In the genomic region with DNA sequence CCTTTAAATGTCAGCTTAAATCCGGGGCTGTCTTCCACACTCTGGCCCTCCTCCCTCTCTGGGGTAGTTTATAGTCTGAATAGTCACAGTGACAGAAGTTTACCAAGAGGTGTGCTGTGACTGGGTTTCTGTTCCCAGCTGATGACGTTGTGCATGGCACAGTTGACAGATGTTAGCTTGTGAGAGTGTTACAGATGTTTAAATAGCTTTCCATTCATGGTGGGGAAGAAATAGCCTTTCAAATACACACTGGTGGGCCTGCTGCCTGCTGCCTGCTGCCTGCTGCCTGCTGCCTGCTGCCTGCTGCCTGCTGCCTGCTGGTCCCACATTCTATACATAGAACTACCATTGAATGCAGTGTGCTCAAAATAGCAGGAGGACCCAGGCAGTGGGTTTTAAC, we compare ENCODE assay signal across 15 mouse cellular contexts.
DNase-seq lines count a peak whose midpoint lies in the region; ATAC-seq lines count a peak whose summit lies in the region.
"Had no signal": no experiment of that assay in that cellular context is flagged by ENCODE, and none has a peak within 500 bp of the region (broad histone marks: within the 10 kb centered on the region; RNA-seq: fewer than 3 reads in every experiment).

No protein-coding gene starts in this region.

- H3K4me2 ChIP-seq in limb, embryonic 11.5 days (ENCODE audit: low read depth, severe bottlenecking): no peak overlapping the region
- no peak overlapping the region for H3K4me2 ChIP-seq in midbrain, embryonic 15.5 days

- peak; percentile 50 for DNase-seq in heart, adult 11 months
- no peak for DNase-seq in heart, adult 18-20 months
- DNase-seq in limb, embryonic 11.5 days (ENCODE audit: low spot score): peak; percentile 38
- no peak for DNase-seq in limb, embryonic 10.5 days (ENCODE audit: low spot score)
- peak; percentile 3 for DNase-seq in embryo, embryonic 11.5 days (ENCODE audit: low read depth, low spot score)
- no peak for DNase-seq in ovary, postnatal 14 days (ENCODE audit: low spot score)
- DNase-seq: adrenal gland, postnatal 25 days; gastrocnemius, postnatal 10 days; kidney, adult 8-10 months; thymus, postnatal 4 days had no signal

- no peak overlapping the region for H3K4me3 ChIP-seq in limb, embryonic 11.5 days (ENCODE audit: low read depth, low read length)
- no peak overlapping the region for H3K4me3 ChIP-seq in limb, embryonic 10.5 days
- H3K4me3 ChIP-seq in midbrain, embryonic 15.5 days: no peak overlapping the region
- H3K4me3 ChIP-seq: erythroblast, embryonic 14.5 days; layer of hippocampus, adult 2 months had no signal

- no peaks in the 10 kb centered on the region for H3K27me3 ChIP-seq in limb, embryonic 11.5 days (ENCODE audit: control insufficient read depth, insufficient read depth, low read length)
- no peaks in the 10 kb centered on the region for H3K27me3 ChIP-seq in limb, embryonic 10.5 days (ENCODE audit: low read depth, poor library complexity, severe bottlenecking)
- H3K27me3 ChIP-seq in midbrain, embryonic 15.5 days (replicated peaks): no peaks in the 10 kb centered on the region

- H3K9ac ChIP-seq in limb, embryonic 11.5 days (ENCODE audit: low read length): no peak overlapping the region
- H3K9ac ChIP-seq in midbrain, embryonic 15.5 days: no peak overlapping the region

- H3K9me3 ChIP-seq in limb, embryonic 11.5 days (ENCODE audit: control insufficient read depth, low read length): no peaks in the 10 kb centered on the region
- H3K9me3 ChIP-seq in limb, embryonic 10.5 days (replicated peaks): no peaks in the 10 kb centered on the region
- H3K9me3 ChIP-seq in midbrain, embryonic 15.5 days: no peaks in the 10 kb centered on the region

- H3K27ac ChIP-seq in limb, embryonic 11.5 days (replicated peaks; ENCODE audit: low read depth, low read length): no peak overlapping the region
- no peak overlapping the region for H3K27ac ChIP-seq in limb, embryonic 10.5 days
- H3K27ac ChIP-seq in midbrain, embryonic 15.5 days: peak overlapping the region; percentile 38
- H3K27ac ChIP-seq: hindbrain, postnatal 0 days; layer of hippocampus, adult 2 months had no signal

- H3K4me1 ChIP-seq in limb, embryonic 11.5 days (ENCODE audit: control insufficient read depth, insufficient read depth, low read length): no peaks in the 10 kb centered on the region
- H3K4me1 ChIP-seq in limb, embryonic 10.5 days: no peaks in the 10 kb centered on the region
- H3K4me1 ChIP-seq in midbrain, embryonic 15.5 days: peaks cover 8% of the 10 kb centered on the region

- no peak for ATAC-seq in limb, embryonic 11.5 days (ENCODE audit: insufficient number of reproducible peaks, low FRiP score, low TSS enrichment, low read depth)
- ATAC-seq in midbrain, embryonic 15.5 days (replicated peaks): no peak
- no peak for ATAC-seq in megakaryocyte progenitor cell, adult 5-6 weeks (replicated peaks; ENCODE audit: poor library complexity)
- ATAC-seq: hindbrain, postnatal 0 days had no signal

- WGBS in limb, embryonic 11.5 days: 8% methylated on average over 2 of the region's 2 CpGs
- WGBS in limb, embryonic 10.5 days: 30% methylated on average over 2 of the region's 2 CpGs
- 3% methylated on average over 2 of the region's 2 CpGs for WGBS in midbrain, embryonic 15.5 days

- no peaks in the 10 kb centered on the region for H3K36me3 ChIP-seq in limb, embryonic 11.5 days (ENCODE audit: control insufficient read depth, insufficient read depth, low read length)
- no peaks in the 10 kb centered on the region for H3K36me3 ChIP-seq in limb, embryonic 10.5 days
- H3K36me3 ChIP-seq in midbrain, embryonic 15.5 days (replicated peaks): no peaks in the 10 kb centered on the region

Comparison
In these comparisons a context has a peak if more than half of its experiments do, and no peak if none do; other contexts are left out.
1. DNase-seq: peak in heart, adult 11 months (single experiment), limb, embryonic 11.5 days (single experiment) and embryo, embryonic 11.5 days (single experiment); none in heart, adult 18-20 months (0 of 2), limb, embryonic 10.5 days (single experiment) and ovary, postnatal 14 days (single experiment).